Mouse (Mus musculus): ENCODE results near the gene Lgr4.

Lgr4 gene

DNA sequence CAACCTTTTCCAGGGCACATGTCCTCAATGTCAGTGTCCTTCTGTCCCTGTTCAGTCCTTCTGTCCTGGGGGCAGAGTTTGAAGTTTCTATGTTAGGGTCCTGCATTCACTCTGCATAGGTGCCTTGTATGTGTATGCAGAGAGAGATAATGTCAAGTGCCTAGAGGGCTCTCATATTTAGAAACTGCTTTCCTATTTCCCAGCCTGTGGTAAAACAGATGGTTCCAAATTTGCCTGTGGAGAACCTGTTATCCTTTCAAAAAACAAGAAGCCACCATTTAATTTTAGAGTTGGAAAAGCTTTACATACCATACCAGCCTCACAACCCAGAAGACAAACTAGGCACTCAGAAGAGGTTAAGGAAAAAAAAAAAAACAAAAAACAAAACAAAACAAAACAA, 32.1 kb downstream of the Lgr4 start:
- no peak for DNase-seq (ENCODE audit: extremely low spot score, low spot score)

DNA sequence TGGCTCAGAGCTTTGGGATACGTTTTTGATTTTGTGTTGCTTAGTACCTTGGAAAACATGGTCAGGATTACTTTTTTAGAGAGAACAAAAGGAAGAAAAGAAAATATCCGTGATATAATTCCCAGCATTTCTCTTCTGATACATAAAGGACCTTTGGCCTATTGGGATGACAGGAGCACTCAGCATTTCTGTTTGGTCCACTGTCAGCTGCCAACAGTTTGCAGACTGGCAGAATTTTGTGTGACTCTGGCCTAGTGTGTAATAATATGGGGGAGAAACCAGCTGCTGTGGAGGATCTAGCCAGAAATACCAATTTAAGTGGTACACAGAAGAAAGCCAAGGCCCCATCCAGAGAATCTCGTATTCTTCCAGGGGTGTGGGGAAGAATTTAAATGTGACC, 32.9 kb downstream of the Lgr4 start:
- DNase-seq (ENCODE audit: extremely low spot score, low spot score) = no peak

DNA sequence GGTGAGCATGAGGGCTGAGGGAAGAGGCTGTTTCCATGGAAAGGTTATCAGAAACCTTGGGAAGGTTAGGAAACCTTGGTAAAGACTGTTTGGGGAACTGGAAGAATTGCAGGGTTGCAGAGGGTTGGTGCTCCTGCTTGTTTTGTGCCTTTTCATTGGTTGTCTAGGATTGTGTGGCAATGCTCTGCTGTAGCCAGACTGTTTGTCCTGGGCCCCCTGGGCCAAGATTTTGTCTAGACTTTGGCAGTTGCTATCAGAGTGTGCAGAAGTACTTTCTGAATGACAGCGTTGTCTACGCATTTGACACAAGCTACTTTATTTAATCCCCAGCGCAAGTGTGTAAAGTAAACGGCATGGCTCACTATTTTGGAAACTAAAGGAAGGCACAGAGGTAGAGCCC, 33.6 kb downstream of the Lgr4 start:
- DNase-seq (ENCODE audit: extremely low spot score, low spot score) = no peak

DNA sequence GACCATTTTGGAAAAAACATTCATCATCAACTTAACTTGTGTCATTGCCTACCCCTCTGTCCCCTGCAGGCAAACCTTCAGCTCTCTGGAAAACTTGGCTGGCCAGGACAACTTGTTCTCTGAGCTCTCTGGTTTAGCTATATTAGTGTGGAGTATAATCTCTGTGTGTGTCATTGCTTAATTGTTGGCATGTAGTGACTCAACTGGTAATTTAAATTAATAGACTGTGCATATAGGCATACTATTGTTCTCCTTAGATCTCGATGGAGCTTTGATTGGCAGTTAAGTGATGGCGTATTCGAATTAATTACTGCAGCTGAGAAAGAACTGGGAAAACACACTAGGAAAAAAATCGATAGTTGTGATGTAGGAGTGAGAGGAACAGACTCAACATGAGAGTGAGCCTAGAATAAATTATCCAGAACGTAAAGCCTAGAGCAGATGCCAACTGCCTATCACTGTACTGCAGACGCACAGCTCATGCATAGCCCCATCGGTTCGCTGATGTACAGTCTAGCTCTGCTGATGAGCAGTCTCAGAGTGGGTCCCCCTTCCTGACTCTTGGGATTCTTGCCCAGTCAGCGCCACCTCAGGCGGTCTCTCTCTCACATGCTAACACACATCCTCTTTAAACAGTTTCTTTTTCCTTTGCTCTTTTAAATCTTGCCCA, 35.7 kb downstream of the Lgr4 start:
- no peak for DNase-seq (ENCODE audit: extremely low spot score, low spot score)

DNA sequence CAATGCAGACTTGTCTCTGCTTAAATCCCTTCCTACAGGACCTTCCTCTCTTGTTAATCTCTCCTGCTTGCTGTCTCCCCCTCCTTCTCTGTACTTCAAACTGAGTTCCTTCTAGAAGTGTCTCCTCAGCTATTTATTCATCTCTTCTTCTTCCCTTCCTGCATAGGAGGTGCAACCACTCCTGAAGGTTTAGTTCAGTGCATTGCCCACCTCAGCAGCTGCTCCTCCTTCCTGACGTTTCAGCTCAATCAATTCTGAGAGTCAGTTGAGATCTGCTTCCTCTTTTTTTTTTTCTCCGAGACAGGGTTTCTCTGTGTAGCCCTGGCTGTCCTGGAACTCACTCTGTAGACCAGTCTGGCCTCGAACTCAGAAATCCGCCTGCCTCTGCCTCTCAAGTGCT, 36.4 kb downstream of the Lgr4 start:
- no peak for DNase-seq (ENCODE audit: extremely low spot score, low spot score)

GRCm38 (mm10) chr2:109955060-109955459, 37.6 kb downstream of the Lgr4 start:
- no peak for DNase-seq (ENCODE audit: extremely low spot score, low spot score)

GRCm38 (mm10) chr2:109955910-109956309, 38.5 kb downstream of the Lgr4 start:
- no peak for DNase-seq (ENCODE audit: extremely low spot score, low spot score)

DNA sequence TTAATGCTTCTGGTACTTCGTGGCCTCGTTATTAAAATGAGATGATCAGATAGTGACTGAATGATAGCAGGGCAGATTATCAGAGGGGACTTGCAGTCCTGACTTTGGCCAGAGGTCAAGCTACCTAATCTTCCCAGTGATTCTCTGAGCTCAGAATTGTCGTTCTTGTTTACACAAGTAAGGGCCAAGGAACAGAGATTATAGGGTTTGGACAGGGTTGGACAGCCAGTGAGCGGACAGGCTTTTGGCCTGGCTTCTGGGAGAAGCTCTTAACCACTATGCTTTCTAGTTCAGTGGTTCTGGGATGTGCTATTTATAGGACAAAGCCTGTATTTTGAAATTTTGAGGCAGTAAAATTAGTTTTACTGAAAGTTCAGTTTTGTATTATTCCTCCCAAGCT, 39.3 kb downstream of the Lgr4 start:
- DNase-seq (ENCODE audit: extremely low spot score, low spot score) = no peak

DNA sequence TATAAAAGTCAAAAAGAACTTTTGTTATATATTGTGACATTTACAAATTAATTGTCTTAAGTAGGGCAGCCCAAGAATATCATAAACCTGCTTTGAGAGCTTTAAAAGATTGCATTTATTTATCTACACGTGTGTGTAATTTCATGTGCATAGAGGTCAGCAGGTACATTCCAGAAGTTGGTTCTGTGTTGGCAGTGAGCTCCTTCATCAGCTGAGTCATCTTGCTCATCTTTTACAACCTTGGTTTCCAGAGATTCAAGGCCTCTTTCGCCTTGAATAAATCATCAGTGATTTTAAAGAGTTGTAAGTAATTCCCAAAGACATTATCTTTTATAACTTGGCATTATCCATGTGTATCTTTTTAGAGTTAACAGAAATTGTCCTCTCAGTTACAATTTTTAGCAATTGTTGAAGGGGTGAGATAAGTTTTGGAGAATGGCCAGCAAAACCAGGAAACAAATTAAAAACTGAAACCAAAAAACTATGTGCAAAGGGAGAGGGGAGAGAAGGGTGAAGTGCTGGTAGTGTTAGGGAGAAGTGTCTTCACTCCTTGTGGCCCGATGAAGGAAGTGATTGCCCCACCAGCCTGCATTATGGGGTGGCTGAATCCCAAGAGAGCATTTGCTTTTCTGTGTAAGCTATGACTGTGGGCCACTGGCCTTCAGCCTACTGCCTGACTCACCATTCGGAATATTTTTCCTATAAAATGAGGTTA, 41.4 kb downstream of the Lgr4 start:
- no peak for DNase-seq (ENCODE audit: extremely low spot score, low spot score)

- peak; percentile 40 for DNase-seq (ENCODE audit: extremely low spot score, low spot score)
Measured at GRCm38 (mm10) chr2:109959407-109960075, 42.1 kb downstream of the Lgr4 start.

DNA sequence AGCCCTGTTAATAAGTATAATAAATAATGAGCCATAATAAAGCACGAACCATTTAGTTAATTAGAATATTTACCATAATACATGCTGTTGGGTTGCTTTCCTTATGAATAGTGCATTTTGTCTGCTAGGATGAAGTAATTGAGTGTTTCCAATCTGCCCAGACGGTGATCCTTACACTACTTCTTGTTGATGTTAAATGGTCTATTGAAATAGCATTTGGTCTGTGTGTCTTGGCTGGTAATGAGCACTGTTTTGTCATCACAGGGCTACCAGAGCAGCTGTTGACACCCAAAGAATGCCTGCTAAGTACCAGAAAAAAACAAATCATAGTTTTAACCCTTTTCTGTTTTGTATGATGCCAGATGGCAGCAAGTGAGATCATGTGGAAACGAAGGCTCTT, 42.8 kb downstream of the Lgr4 start:
- DNase-seq (ENCODE audit: extremely low spot score, low spot score) = no peak

DNA sequence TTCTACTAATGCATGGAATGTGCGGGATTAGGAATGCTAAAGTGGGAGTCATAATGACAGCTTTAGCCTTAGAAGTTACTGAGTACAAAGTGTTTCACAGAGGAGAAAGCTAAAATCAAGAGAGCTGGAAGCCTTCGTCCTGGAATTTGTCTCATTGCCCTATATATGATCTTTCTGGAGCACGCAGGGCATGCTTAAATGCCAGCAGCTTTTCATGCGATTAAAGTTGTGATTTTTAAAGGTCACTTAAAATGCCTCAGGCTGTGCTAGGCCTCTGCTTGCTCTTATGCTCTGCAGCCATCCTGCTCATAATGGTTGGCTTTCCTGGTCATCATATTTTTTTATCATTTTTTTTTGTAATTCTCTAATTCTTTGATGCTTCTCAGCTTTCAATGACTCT, 43.7 kb downstream of the Lgr4 start:
- no peak for DNase-seq (ENCODE audit: extremely low spot score, low spot score)

DNA sequence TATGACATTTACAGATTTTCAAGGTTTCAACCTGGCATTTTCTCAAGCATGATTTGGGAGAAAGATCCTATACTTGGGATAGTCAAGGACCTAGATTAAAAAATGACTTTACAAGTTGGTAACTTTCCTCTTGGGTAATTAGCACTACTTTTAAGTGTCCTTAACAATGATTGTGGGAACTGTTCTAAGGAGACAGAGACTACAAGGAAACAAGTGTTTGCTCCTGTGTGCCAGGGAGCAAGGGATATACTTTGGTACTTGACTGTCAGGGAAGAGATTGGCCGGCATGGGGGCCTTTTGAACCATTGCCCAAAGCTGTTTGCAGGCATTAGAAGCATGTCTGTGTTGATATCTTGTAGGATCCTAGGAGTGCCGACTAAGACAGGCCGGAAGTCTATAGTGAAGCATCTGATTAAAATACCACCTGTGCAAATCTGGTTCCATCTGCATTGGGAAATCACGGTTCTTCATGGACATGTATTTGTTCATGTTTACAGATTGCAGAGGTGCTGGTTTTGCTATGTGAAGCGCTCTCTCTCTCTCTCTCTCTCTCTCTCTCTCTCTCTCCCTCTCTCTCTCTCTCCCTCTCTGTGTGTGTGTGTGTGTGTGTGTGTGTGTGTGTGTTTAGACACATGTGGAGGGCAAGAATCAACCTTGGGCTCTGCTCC, 46.3 kb downstream of the Lgr4 start:
- no peak for DNase-seq (ENCODE audit: extremely low spot score, low spot score)

GRCm38 (mm10) chr2:109965753-109966420, 48.4 kb downstream of the Lgr4 start:
- no peak for DNase-seq (ENCODE audit: extremely low spot score, low spot score)

DNA sequence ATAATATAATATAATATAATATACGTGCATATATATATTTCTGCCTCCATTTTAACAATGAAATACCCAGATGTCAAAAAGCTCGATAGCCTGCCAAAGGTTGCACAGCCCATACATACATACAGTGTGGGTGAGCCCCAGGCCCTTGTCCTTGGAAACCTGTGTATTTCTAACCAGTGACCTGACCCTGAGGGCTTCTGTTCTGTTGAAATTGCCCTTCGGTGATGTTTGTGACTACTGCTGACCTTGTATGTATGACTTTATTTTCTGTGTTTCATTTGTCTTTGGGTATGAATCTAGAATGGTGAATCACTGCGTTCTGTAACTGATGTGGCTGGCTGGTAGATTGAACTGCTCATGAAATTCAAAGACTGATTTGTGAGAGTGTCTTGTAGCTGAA, 49.4 kb downstream of the Lgr4 start:
- DNase-seq (ENCODE audit: extremely low spot score, low spot score) = no peak

DNA sequence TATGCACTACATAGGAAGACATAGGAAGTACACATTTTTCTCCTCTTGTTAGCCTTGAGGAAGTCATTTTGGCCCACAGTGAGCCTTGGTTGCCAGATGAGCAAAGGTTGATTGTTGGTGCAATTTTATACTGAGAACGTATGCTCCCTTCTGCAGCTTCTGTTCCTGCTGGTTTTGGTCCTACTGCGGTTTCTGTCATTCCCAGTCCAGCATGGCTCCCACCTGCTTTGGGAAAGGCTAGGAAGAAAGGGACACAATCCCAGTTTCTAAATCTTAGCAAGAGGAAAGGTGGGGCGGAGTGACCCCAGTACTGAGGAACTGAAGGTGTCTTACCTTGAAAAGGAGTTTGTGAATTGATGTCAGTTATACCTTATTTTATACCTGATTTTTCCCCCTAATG, 51.9 kb downstream of the Lgr4 start:
- DNase-seq (ENCODE audit: extremely low spot score, low spot score) = no peak

GRCm38 (mm10) chr2:109969926-109970532, 52.6 kb downstream of the Lgr4 start:
- no peak for DNase-seq (ENCODE audit: extremely low spot score, low spot score)

GRCm38 (mm10) chr2:109970744-109971410, 53.4 kb downstream of the Lgr4 start:
- DNase-seq (ENCODE audit: extremely low spot score, low spot score) = no peak

GRCm38 (mm10) chr2:109972310-109972709, 54.9 kb downstream of the Lgr4 start:
- DNase-seq (ENCODE audit: extremely low spot score, low spot score) = no peak

DNA sequence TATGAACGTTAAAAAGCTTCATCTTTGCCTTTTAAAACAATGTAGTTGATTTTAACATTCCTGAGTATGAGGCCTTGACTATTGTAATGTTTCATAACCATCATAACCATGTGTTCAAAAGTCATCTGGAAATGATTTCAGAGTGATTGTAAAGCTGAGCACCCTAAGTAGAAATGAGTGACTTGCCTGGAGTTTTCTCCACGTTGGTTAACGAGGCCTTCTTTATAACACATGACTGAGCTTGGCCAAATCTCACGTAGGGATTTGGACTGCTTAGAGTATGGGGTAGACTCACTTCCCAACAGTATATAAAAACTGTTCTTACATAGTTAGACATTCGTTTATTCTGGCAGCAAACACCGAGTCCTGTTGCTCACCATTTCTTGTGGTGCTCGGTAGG, 55.5 kb downstream of the Lgr4 start:
- DNase-seq (ENCODE audit: extremely low spot score, low spot score) = no peak

GRCm38 (mm10) chr2:109974807-109975206, 57.4 kb downstream of the Lgr4 start:
- no peak for DNase-seq (ENCODE audit: extremely low spot score, low spot score)

Data from neural tube, embryonic 10.5 days (tissue).